Mouse (Mus musculus) large intestine, adult 2 months (tissue): Measurements from ENCODE around the gene Btnl2. TPM values are rescaled to one million over a fixed set of nuclear protein-coding genes. Genes with fewer than 3 reads are reported as not detected.
"Not testable (repeated sequence)": the region's sequence is repeated elsewhere in the genome, so short reads cannot be mapped to it uniquely, and the experiment has no call there.

Source experiments
- DNase-seq: peaks from one replicate; pipeline ENCODE4 v3.0.0-alpha.2; 2012; ENCODE audit warnings: low read depth, low spot score
- WGBS: fragments of 180-500 bp; shearing (Covaris S2); methylation state at CpG from one replicate; pipeline ENCODE4 v1.1.7; 2018; 5-methylcytosine and 5-hydroxymethylcytosine counted together
- polyA plus RNA-seq: library from polyadenylated mRNA; depleted of rRNA; stranded (reverse); fragments of >200 nt; gene quantifications from 2 replicates; pipeline ENCODE4 v1.2.3, GENCODE M21; 2012; rRNA removed

Gene Btnl2
- 48.4 and 121 TPM in 2 replicates for polyA plus RNA-seq

DNA sequence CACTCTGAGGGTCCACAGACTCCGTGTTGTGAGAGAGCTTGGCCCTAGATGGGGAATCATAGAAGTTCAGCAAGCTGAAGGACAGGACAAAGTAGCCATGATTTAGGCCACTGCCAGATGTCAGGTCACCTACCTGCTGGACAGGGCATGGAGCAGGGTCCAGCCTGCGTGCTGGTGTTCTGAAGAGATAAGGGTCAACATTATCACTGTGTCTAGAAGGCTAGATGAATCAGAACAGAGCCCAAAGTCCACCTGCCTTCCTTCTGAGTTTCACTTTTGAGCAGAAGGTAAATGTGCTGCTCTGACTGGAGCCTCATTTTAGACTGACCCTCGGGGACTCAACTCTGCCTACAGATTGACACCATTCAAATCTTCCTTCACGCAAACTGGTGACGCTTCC, at the start of gene Btnl2:
Gene Btnl2, plus strand, starts transcription at position 284 of the 400 bp plus-strand sequence.
- no peak for DNase-seq
- WGBS = 67% methylated on average over 5 of the region's 5 CpGs

DNA sequence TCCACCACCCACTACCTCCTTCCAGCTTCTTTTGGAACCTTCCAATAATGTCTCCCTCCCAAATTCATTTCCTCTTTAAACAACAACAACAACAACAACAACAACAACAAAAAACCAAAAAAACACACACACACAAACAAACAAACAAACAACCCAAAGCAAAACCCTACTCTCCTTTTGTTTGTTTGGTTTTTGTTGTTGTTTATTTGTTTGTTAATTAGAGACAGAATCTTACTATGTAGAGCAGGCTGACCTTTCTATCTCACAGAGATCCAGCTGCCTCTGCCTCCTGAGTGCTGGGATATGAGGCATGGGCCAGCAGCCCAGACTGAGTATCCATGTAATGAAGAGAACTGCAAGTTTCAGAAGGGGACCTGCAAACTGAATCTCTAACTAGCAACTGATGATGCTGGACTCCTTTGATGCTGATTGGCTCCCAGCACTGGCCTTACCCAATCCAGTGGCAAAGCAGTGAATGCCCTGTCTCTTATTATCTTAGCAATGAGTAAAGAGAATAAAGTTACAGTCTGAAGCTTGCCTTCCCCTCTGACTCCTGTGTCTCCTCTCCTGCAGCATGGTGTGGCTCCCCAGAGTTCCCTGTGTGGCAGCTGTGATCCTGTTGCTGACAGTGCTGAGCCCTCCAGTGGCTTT, 49.1 kb upstream of the Btnl2 start, which contains the start of gene H2-Eb1:
Gene H2-Eb1, plus strand, starts transcription at position 488 of the 651 bp plus-strand sequence.
- no peak for DNase-seq

DNA sequence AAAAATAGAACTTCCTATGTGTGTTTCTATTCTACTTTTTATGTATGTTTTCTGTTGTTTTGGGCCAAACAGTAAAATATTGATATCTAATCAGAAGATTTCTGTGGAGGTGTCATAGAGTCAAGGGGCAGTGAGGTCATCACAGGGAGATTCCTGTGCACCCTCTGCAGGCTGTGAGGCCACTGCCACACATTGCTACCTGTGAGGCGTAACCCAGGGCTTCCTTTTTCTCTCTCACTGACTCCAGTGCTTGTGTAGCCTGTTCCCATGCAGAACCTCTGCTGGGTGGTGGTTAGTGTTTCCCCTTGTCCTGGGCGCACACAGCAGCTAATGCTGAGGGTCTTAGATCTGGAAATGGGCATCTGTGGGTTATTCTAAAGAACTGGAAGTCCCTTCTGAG, 48.2 kb upstream of the Btnl2 start:
- no peak for DNase-seq
- 78% methylated on average over 2 of the region's 2 CpGs for WGBS

DNA sequence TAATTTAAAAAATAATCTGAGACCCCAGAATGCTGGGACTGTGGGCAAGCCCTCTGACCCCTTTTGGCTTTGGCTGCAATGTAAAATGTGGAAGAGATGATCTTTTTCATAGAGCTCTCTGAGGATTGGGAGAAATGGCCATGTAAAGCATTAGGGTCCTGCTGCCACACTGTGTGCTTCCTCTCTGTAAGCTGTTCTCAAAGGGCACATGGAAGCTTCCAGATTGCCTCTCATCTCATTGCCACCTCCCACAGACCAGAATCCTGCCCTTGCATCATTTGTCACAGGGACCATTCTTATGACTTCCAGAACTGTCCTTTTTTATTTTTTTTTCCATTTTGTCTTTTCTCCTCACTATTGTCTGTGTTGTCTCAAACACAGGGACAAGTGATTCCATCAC, 47.4 kb upstream of the Btnl2 start:
- DNase-seq = no peak

DNA sequence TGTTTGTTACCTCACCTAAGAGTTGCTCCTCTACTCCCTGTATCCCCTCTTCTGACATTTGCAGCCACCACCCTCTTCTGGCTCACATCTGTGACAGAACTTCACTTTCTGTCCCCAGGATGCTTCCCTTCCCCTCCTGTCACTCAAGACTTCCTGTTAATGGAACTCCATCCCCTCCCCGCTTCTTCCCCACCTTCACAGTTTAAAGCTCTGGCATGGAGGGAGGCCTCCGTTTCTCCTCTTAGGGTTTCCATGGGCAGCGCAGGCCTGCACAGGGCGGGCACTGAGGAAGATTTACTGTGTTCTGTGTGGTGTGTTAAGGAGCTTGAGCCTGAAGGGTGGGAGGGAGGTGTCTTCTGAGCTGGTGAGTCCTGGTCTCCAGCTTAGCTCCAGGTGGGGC, 46.5 kb upstream of the Btnl2 start:
- DNase-seq = no peak
- WGBS = 78% methylated on average over 4 of the region's 4 CpGs

DNA sequence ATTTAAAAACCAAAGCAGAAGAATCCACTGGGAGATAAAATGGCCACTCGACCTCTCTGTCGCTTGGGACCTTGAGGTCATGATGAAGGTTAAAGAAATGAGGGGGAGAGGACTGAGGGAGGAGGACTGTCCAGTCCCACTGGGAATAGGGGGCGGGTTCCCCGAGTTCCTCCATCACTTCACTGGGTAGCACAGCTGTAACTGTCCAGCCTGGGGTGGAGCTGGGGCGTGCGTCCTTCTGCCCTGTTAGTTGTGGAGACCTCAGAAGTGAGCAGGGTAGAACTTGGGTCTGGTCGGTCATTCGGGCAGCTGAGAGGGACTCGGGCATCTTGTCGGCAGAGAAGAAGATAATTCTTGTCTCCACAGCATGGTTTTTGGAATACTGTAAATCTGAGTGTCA, 45.4 kb upstream of the Btnl2 start:
- WGBS = 38% methylated on average over 10 of the region's 10 CpGs
- no peak for DNase-seq

DNA sequence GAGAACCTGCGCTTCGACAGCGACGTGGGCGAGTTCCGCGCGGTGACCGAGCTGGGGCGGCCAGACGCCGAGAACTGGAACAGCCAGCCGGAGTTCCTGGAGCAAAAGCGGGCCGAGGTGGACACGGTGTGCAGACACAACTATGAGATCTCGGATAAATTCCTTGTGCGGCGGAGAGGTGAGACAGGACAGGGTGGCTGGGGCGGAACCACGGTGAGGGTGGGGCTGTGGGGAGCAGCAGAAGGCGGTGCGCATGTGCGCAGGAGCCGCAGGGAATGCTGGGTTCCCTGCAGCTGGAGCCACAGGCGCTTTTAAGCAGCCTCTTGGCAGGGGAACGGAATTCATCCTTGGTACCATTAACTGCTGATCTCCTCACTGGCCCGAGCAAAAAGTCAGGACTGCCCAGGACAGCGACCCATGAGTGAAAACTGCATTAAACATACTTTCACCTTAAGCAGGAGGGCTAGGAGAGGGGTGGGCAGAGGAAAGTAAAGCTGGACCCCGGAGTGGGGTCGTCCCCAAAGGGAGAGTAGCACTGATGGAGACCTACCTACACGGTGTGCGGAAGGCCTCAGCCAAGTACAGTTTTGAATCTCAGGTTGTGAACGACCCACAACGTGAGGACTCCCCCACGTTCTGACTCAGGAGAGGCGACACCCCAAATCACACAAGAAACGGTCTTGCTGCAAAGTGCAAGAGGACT, 44.8 kb upstream of the Btnl2 start:
- 30% methylated on average over 38 of the region's 38 CpGs for WGBS
- no peak for DNase-seq

DNA sequence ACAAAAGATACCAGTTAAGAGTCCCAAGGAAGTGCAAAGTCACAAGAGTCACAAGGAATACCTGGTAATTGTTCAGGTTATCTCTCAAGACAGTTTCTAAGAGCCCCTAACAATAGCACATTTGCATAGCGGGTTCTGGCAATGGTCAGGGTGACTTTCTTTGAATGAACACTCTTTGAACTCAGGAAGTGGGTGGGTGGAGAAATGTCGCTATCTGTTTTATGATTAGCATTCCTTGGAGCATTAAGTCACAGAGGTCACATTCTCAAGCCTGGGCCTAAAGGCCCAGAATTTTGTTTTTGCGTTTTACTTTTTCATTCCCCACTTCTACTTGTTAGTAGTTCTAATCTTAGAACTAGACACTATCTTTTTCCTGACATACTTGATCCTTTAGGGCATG, 44.1 kb upstream of the Btnl2 start:
- 78% methylated on average over 3 of the region's 3 CpGs for WGBS
- not testable (repeated sequence) for DNase-seq

DNA sequence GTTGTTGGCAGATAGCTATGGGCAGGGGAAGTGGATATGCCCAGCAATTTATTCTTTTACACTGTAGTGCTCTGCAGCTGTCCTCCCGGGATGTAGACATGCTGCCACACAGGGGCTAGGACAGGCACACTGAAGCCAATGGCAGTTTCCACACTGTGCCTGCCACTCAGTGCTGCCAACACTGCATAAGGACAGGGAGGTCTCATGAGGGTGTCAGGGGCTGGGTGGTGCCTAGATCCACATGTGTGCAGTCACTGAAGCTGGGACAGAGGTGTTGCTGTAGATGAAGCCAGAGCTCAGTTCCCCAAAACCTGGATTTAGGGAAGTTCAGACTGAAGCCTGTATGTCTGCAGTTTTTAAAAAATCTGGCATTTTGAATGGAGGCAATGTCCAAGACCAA, 42.4 kb upstream of the Btnl2 start:
- no peak for DNase-seq
- WGBS = 64% methylated on average over 1 of the region's 1 CpGs

DNA sequence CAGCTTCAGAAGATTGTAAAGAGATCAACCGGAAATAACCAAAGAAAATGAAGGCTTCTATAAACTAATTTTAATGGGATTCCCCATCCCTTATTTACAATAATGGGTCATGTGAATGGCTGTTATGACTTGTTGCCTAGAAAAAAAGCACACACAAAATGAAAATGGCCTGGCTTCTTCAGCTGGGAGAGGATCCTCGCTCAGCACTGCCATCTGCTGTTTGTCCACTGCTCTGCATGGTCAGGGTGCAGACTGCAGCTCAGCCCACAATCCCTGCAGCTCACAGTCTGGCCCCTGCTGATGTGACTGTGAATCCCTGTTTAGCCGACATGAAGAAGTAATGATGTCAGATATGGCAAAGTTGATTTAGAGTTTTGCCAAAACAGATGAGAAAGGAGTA, 41.2 kb upstream of the Btnl2 start:
- no peak for DNase-seq
- WGBS = 25% methylated on average over 3 of the region's 3 CpGs

DNA sequence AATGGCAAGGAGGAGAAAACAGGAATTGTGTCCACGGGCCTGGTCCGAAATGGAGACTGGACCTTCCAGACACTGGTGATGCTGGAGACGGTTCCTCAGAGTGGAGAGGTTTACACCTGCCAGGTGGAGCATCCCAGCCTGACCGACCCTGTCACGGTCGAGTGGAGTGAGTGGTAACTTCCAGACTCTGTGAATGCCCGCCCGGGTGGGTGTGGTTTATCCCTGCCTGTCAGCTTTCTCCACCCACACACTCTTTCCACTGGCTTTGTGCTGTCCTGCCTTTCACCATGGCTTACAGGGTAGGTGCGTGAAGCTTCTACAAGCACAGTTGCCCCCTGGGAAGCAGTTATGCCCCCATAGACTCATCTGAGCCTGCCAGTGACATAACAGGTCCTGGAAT, 40.3 kb upstream of the Btnl2 start:
- WGBS = 50% methylated on average over 9 of the region's 9 CpGs

DNA sequence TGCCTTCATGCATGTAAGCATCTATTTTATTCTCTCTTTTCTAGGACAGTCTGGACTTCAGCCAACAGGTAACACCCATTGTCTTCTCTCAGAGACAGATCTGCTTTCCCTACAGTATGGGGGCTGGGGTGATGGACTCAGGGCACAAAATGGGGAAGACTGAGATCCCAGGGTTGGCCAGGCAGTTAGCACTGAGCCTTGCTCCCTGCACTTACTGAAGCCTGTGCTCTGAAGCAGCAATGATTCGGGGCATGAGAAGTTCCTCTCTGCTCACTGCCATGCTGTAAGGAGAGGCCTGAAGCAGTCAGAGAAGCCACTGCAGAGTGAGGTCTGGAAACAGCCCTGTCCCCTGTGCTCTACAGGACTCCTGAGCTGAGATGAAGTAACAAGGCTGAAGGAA, 39.1 kb upstream of the Btnl2 start:
- no peak for DNase-seq
- 76% methylated on average over 1 of the region's 1 CpGs for whole genome bisulfite sequencing

More for the DNA sequence above, 40.3 kb upstream of the Btnl2 start:
- DNase-seq = no peak

DNA sequence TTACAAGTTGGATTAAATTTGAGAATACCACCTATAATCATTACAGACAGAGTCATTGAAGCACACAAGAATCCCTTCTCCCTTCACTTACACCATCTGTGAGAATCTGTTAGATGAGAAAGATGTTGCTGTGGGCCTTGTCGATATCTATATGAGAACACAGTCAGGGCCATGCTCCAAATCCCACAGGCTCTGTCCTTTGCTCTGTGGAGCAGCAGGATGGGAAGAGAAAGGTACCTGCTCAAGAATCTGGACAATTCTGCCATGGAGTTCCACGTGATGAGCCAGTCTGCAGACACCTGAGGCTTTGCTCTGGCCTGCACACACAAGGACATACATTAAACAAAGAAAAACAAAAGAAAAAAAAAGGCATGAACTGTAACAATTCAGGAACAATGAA, 37.9 kb upstream of the Btnl2 start:
- 80% methylated on average over 2 of the region's 2 CpGs for WGBS

DNA sequence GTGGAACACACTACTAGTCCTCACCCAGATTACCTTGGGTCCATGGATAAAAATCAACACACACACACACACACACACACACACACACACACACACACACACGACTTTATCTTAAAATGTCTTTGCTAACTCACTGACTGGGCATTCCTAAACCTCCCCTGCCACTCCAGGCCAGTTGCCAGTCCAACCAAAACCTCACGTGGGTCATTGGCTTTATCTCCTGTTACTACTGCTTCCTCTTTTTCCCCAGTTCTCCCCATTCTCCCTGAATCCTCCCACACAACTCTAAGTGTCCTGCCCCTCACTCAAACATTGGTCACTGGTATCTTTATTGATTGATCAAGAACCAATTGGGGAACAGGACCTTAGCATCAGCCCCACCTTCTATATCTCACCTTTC, 37.3 kb upstream of the Btnl2 start:
- no peak for DNase-seq
- 35% methylated on average over 2 of the region's 2 CpGs for WGBS

More for the DNA sequence above, 37.9 kb upstream of the Btnl2 start:
- no peak for DNase-seq

DNA sequence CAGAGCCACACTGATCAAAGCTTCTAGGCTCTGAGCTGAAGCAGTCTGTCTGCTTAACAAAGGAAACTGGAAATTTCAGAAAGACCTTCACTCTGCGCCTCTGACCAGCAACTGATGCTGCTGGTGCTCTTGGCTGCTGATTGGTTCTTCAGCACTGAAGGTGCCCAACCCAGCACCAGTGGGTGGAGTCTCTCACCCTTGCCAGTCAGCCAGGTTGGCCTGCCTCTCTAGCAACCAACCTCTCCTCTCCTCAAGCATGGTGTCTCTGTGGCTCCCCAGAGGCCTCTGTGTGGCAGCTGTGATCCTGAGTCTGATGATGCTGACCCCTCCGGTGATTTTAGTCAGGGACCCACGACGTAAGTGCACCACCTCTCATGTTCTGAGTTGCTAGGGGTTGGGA, 29.2 kb upstream of the Btnl2 start, which contains the start of gene H2-Eb2:
Gene H2-Eb2, plus strand, starts transcription at position 230 of the 400 bp plus-strand sequence.
- no peak for DNase-seq
- WGBS = 52% methylated on average over 4 of the region's 4 CpGs

DNA sequence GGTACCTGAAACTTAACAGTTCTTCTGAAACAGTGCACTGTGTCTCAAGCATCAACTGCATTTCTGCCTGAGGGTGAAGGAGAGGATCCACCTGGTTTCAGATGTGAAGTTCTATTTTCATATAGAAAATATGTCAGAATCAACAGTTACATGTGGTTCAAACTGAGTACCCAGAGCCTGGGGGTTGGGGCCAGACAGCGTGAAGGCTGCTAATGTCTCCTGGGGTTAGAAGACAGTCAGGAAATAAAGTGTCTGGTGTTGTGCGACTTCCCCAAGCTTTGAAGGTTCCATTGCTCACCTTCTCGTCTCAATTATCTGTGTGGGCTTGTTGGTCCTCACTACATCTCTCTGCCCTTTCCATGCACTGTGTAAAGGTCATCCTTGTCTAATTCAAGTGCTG, 28.2 kb upstream of the Btnl2 start:
- WGBS = 79% methylated on average over 3 of the region's 3 CpGs
- no peak for DNase-seq

DNA sequence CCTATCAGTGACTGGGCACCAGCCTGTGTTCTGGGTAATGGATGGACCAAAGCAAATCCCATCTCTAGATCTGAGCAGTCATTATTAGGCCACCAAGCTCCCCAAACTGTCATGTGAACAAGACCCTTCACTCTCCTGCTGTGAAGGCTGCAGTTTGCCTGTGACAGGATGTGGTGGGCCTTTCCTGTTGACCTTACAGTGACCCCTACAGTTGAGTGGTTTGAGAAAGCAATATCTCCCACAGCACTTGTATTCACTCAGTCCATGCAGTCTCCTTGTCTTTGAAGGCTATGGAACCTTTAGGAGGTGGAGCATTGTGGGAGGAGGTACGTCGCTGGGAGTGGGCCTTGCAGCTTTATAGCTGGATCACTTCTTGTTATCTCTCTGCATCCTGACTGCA, 24.8 kb upstream of the Btnl2 start:
- 68% methylated on average over 2 of the region's 2 CpGs for WGBS
- no peak for DNase-seq

DNA sequence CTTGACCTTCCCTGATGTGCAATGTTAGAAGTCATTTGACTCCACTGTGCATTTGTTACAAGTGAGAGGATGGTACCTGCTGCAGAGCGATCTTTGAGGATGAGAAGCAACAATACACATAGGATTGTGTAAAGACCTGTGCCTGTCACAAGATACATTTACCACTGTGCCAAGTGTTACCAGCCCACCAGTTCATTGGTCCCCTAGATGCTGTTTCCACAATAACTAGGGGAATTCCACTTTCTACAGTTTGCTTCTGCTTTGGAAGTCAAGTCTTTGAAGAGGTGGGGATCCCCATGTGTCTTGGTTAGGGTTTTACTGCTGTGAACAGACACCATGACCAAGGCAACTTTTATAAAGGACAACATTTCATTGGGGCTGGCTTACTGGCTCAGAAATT, 23.4 kb upstream of the Btnl2 start:
- no peak for DNase-seq
- WGBS = 91% methylated on average over 1 of the region's 1 CpGs

DNA sequence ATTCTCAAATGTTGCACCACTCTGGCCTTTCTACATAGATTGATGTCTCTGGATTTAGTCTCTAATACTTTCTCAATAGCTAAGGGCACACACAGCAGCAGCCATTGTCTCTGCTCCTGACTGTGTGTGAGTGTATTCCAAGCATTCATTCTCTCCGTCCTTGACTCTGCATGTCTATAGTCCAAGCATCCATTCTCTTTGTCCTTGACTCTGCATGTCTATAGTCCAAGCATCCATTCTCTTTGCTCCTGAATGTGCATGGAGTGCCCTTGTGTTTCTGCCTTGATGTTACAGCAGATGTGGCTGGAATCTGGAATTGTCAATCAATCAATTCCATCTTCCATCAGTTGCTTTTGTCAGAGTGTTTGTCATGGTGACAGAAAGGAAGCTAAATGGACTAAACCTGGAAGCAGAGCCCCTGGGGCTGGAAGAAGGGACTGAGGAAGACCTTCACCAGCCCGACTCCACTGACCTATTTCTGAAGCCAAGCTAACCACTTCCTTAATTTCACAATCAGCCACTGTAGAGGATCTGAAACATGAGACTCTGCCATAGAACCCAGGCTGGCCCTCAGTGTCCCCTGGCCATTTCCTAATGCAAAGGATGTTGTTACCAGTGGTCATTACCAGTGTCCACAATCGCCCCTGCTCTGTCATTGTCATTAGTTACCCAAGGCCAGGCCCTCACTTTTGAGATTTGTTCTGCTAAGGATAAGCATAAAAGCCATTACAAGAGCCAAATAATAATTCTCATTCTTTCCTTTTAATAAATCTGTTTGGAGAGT, 13.8 kb upstream of the Btnl2 start:
- DNase-seq = no peak
- 47% methylated on average over 3 of the region's 3 CpGs for WGBS

DNA sequence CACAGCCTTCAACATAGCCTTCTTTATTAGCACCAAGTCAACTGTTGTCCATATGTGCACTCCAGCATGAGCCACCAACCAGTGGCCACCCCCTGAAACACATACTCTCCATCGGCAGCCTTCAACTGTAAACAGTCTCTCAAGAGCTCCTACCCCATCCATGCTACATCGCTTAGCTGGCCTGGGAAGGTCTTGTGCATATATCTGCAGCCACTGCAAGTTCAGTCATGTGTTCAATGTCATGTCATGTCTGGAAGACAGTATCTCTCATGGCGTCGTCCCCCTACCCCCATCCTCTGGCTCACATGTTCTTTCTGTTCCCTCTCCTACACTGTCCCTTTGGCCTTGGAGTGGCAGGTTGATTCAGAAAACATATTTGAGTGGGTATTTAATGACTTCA, 9.7 kb upstream of the Btnl2 start:
- 84% methylated on average over 4 of the region's 4 CpGs for WGBS
- DNase-seq = no peak

DNA sequence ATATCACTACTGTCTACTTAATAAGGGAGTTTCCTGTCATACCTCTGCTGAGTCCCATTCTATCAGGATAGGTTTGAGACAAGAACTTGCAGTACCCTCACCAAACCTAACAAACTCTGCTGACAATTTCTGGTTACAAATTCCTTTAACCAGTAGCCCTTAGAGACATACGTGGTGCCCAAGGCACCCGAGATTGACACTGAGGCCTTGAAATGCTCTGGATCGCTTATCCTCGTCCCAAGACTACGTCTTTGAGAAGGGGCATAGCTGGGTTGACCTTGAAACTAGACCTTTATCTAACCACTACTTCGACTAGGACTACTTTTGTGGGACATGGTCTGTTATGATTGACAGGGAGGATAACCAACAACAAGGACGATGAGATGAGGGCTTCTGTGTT, 9.1 kb upstream of the Btnl2 start:
- 81% methylated on average over 7 of the region's 7 CpGs for WGBS
- no peak for DNase-seq
